Comparison of ENCODE assay signal across 10 mouse cellular contexts in genomic region chr14:30491342-30491741, GRCm38 (mm10). TPM values are rescaled to one million over a fixed set of nuclear protein-coding genes. Genes with fewer than 3 reads are reported as not detected.
DNase-seq lines count a peak whose midpoint lies in the region; ATAC-seq and TF ChIP-seq lines count a peak whose summit lies in the region.
"Had no signal": no experiment of that assay in that cellular context is flagged by ENCODE, and none has a peak within 500 bp of the region (broad histone marks: within the 10 kb centered on the region; RNA-seq: fewer than 3 reads in every experiment).

TSS of gene Cacna1d (minus strand) at chr14:30491455.

- WGBS in heart, embryonic 14.5 days: 27% methylated on average over 9 of the region's 9 CpGs
- 88% methylated on average over 9 of the region's 9 CpGs for WGBS in midbrain, embryonic 14.5 days
- 90% methylated on average over 9 of the region's 9 CpGs for WGBS in midbrain, postnatal 0 days
- WGBS in heart, postnatal 0 days: 33% methylated on average over 9 of the region's 9 CpGs
- WGBS in neural tube, embryonic 15.5 days: 92% methylated on average over 9 of the region's 9 CpGs
- 94% methylated on average over 9 of the region's 9 CpGs for WGBS in thymus, adult 2 months

- no peak for DNase-seq in heart, adult 18-20 months
- no peak for DNase-seq in midbrain, embryonic 14.5 days
- DNase-seq in midbrain, postnatal 0 days (ENCODE audit: low spot score): no peak
- peak; percentile 30 for DNase-seq in heart, postnatal 0 days (ENCODE audit: low spot score)
- no peak for DNase-seq in gastrocnemius, postnatal 10 days
- no peak for DNase-seq in thymus, adult 2 months
- DNase-seq: cerebellum, adult 8-10 months; thymus, adult 18-20 months had no signal

- TF ChIP-seq EP300 in heart, postnatal 0 days (IDR thresholded peaks at IDR 0.05; ENCODE audit: low read depth): no peak

- H3K4me2 ChIP-seq in heart, embryonic 14.5 days (ENCODE audit: low read length): peak within 1 kb of the TSS; percentile 55
- H3K4me2 ChIP-seq in midbrain, embryonic 14.5 days (ENCODE audit: low read length): no peak within 1 kb of the TSS
- H3K4me2 ChIP-seq in midbrain, postnatal 0 days (ENCODE audit: low read depth, low read length, poor library complexity, severe bottlenecking): no peak within 1 kb of the TSS
- peak within 1 kb of the TSS; percentile 21 for H3K4me2 ChIP-seq in heart, postnatal 0 days (ENCODE audit: low read depth, low read length)
- H3K4me2 ChIP-seq in neural tube, embryonic 15.5 days: no peak within 1 kb of the TSS

- H3K27me3 ChIP-seq in heart, embryonic 14.5 days (ENCODE audit: control insufficient read depth, insufficient read depth, low read length): no peaks in the 10 kb centered on the region
- H3K27me3 ChIP-seq in midbrain, embryonic 14.5 days (ENCODE audit: control insufficient read depth, insufficient read depth, low read length): no peaks in the 10 kb centered on the region
- H3K27me3 ChIP-seq in midbrain, postnatal 0 days (ENCODE audit: insufficient read depth, low read length): no peaks in the 10 kb centered on the region
- no peaks in the 10 kb centered on the region for H3K27me3 ChIP-seq in heart, postnatal 0 days (ENCODE audit: control insufficient read depth, insufficient read depth, low read length)
- H3K27me3 ChIP-seq in neural tube, embryonic 15.5 days (replicated peaks): no peaks in the 10 kb centered on the region
- H3K27me3 ChIP-seq in thymus, adult 2 months (ENCODE audit: control insufficient read depth, insufficient read depth, low read length): no peaks in the 10 kb centered on the region

- TF ChIP-seq CTCF in midbrain, postnatal 0 days (IDR thresholded peaks at IDR 0.05): no peak
- no peak for TF ChIP-seq CTCF in heart, postnatal 0 days (IDR thresholded peaks at IDR 0.05; ENCODE audit: low read depth)
- no peak for TF ChIP-seq CTCF in thymus, adult 2 months (IDR thresholded peaks at IDR 0.05; ENCODE audit: borderline replicate concordance, control insufficient read depth, extremely low read depth, insufficient read depth, low read length, poor library complexity)

- no peak for TF ChIP-seq POLR2A in thymus, adult 2 months (IDR thresholded peaks at IDR 0.05; ENCODE audit: control insufficient read depth, extremely low read depth, insufficient read depth, low read length, poor library complexity)

- H3K36me3 ChIP-seq in heart, embryonic 14.5 days (ENCODE audit: control insufficient read depth, insufficient read depth, low read length): peaks cover 48% of the 10 kb centered on the region
- H3K36me3 ChIP-seq in midbrain, embryonic 14.5 days (ENCODE audit: control insufficient read depth, insufficient read depth, low read length): peaks cover 67% of the 10 kb centered on the region
- H3K36me3 ChIP-seq in midbrain, postnatal 0 days (ENCODE audit: insufficient read depth, low read length): peaks cover 30% of the 10 kb centered on the region
- peaks cover 32% of the 10 kb centered on the region for H3K36me3 ChIP-seq in heart, postnatal 0 days (replicated peaks; ENCODE audit: control insufficient read depth, insufficient read depth, low read length)
- peaks cover 42% of the 10 kb centered on the region for H3K36me3 ChIP-seq in neural tube, embryonic 15.5 days
- peaks cover 27% of the 10 kb centered on the region for H3K36me3 ChIP-seq in thymus, adult 2 months (ENCODE audit: control insufficient read depth, insufficient read depth, low read length)

- ATAC-seq in heart, embryonic 14.5 days (ENCODE audit: insufficient number of reproducible peaks, insufficient read depth, low FRiP score, low read depth): peak; percentile 68
- no peak for ATAC-seq in midbrain, embryonic 14.5 days (ENCODE audit: low FRiP score, low TSS enrichment)
- ATAC-seq in midbrain, postnatal 0 days (ENCODE audit: low FRiP score): no peak
- ATAC-seq in heart, postnatal 0 days (ENCODE audit: insufficient read depth, low read depth): 0 out of 2 replicates have a peak, but pooled peaks have one; percentile 14
- ATAC-seq in neural tube, embryonic 15.5 days (ENCODE audit: low FRiP score): no peak

- H3K27ac ChIP-seq in heart, embryonic 14.5 days (replicated peaks in 1 of 2; ENCODE audit: control insufficient read depth in 1 of 2, insufficient read depth in 1 of 2, low read depth in 2 of 2, low read length in 2 of 2): peak within 1 kb of the TSS; percentile 73 to 79
- H3K27ac ChIP-seq in midbrain, embryonic 14.5 days (replicated peaks; ENCODE audit: low read depth, low read length): no peak within 1 kb of the TSS
- no peak within 1 kb of the TSS for H3K27ac ChIP-seq in midbrain, postnatal 0 days (ENCODE audit: low read depth, low read length)
- H3K27ac ChIP-seq in heart, postnatal 0 days (ENCODE audit: low read depth): peak within 1 kb of the TSS; percentile 59
- H3K27ac ChIP-seq in neural tube, embryonic 15.5 days (replicated peaks): no peak within 1 kb of the TSS
- no peak within 1 kb of the TSS for H3K27ac ChIP-seq in thymus, adult 2 months (ENCODE audit: control insufficient read depth, insufficient read depth, low read length)

- H3K4me1 ChIP-seq in heart, embryonic 14.5 days (ENCODE audit: control insufficient read depth in 2 of 2, insufficient read depth in 2 of 2, low read length in 2 of 2): peaks cover 10 to 38% of the 10 kb centered on the region in 2 experiments
- H3K4me1 ChIP-seq in midbrain, embryonic 14.5 days (ENCODE audit: control insufficient read depth, insufficient read depth, low read length): no peaks in the 10 kb centered on the region
- H3K4me1 ChIP-seq in midbrain, postnatal 0 days (ENCODE audit: insufficient read depth, low read length): no peaks in the 10 kb centered on the region
- H3K4me1 ChIP-seq in heart, postnatal 0 days (ENCODE audit: control insufficient read depth, insufficient read depth): peaks cover 39% of the 10 kb centered on the region
- no peaks in the 10 kb centered on the region for H3K4me1 ChIP-seq in neural tube, embryonic 15.5 days
- no peaks in the 10 kb centered on the region for H3K4me1 ChIP-seq in thymus, adult 2 months (replicated peaks; ENCODE audit: control insufficient read depth, insufficient read depth, low read length)

- H3K9me3 ChIP-seq in heart, embryonic 14.5 days (ENCODE audit: control insufficient read depth, low read length): no peaks in the 10 kb centered on the region
- H3K9me3 ChIP-seq in midbrain, embryonic 14.5 days (ENCODE audit: control insufficient read depth, low read length): no peaks in the 10 kb centered on the region
- H3K9me3 ChIP-seq in midbrain, postnatal 0 days (ENCODE audit: low read length): no peaks in the 10 kb centered on the region
- H3K9me3 ChIP-seq in heart, postnatal 0 days (replicated peaks; ENCODE audit: control insufficient read depth, low read length): no peaks in the 10 kb centered on the region
- no peaks in the 10 kb centered on the region for H3K9me3 ChIP-seq in neural tube, embryonic 15.5 days (replicated peaks)

- H3K9ac ChIP-seq in heart, embryonic 14.5 days (ENCODE audit: low read length): peak within 1 kb of the TSS; percentile 69
- no peak within 1 kb of the TSS for H3K9ac ChIP-seq in midbrain, embryonic 14.5 days (replicated peaks; ENCODE audit: low read length)
- no peak within 1 kb of the TSS for H3K9ac ChIP-seq in midbrain, postnatal 0 days (replicated peaks; ENCODE audit: low read length, poor library complexity, severe bottlenecking)
- H3K9ac ChIP-seq in heart, postnatal 0 days (replicated peaks; ENCODE audit: low read depth, low read length): 0 out of 2 replicates have a peak within 1 kb of the TSS, but pooled peaks have one; percentile 15
- no peak within 1 kb of the TSS for H3K9ac ChIP-seq in neural tube, embryonic 15.5 days (replicated peaks)

- peak within 1 kb of the TSS; percentile 25 to 26; a peak in 3 of 4 replicates for H3K4me3 ChIP-seq in heart, embryonic 14.5 days (ENCODE audit: control insufficient read depth in 1 of 2, insufficient read depth in 1 of 2, low read depth in 1 of 2, low read length in 2 of 2)
- no peak within 1 kb of the TSS for H3K4me3 ChIP-seq in midbrain, embryonic 14.5 days (replicated peaks; ENCODE audit: low read depth, low read length)
- no peak within 1 kb of the TSS for H3K4me3 ChIP-seq in midbrain, postnatal 0 days (ENCODE audit: low read depth, low read length)
- peak within 1 kb of the TSS; percentile 20 for H3K4me3 ChIP-seq in heart, postnatal 0 days (ENCODE audit: low read depth, low read length)
- no peak within 1 kb of the TSS for H3K4me3 ChIP-seq in neural tube, embryonic 15.5 days (replicated peaks)
- H3K4me3 ChIP-seq in thymus, adult 2 months (ENCODE audit: control insufficient read depth, insufficient read depth, low read length): no peak within 1 kb of the TSS

RNA-seq across cellular contexts. Expression of gene Cacna1d, which starts in this region (rescaled TPM):
- 9.5 and 13.1 TPM in 2 replicates for polyA plus RNA-seq in heart, embryonic 14.5 days (2014; fragmentation: Nextera tagmentation; extraction: Ambion mirVana)
- 1 to 10 TPM; 1.7 to 2.0 TPM for total RNA-seq in heart, adult 18-20 months (2021)
- polyA plus RNA-seq in midbrain, embryonic 14.5 days (2014; fragmentation: Nextera tagmentation; extraction: Ambion mirVana): 10.1 and 13.5 TPM in 2 replicates
- 36.5 and 44.3 TPM in 2 replicates for total RNA-seq in midbrain, postnatal 0 days (2014; rRNA removed)
- polyA plus RNA-seq in midbrain, postnatal 0 days (2015; fragmentation: Nextera tagmentation; extraction: Ambion mirVana): 7.6 and 8.9 TPM in 2 replicates
- total RNA-seq in heart, postnatal 0 days (2014; rRNA removed; ENCODE audit: low replicate concordance): 4.8 and 8.9 TPM in 2 replicates
- polyA plus RNA-seq in heart, postnatal 0 days (2015; fragmentation: Nextera tagmentation; extraction: Ambion mirVana): 5.5 and 6.0 TPM in 2 replicates
- polyA plus RNA-seq in neural tube, embryonic 15.5 days (2015; fragmentation: Nextera tagmentation; extraction: Ambion mirVana): 9.4 and 11.5 TPM in 2 replicates
- 1 to 10 TPM; 1.2 to 1.4 TPM for total RNA-seq in gastrocnemius, postnatal 10 days (2021)
- polyA plus RNA-seq in thymus, adult 2 months (2012; rRNA removed): 1.6 and 2.2 TPM in 2 replicates

Comparison
In these comparisons a context has a peak if more than half of its experiments do, and no peak if none do; other contexts are left out.
1. ATAC-seq: peak in heart, embryonic 14.5 days (single experiment) and heart, postnatal 0 days (single experiment); none in midbrain, embryonic 14.5 days (single experiment), midbrain, postnatal 0 days (single experiment) and neural tube, embryonic 15.5 days (single experiment).
2. H3K27ac ChIP-seq: peak in heart, embryonic 14.5 days (2 of 2) and heart, postnatal 0 days (single experiment); none in midbrain, embryonic 14.5 days (single experiment), midbrain, postnatal 0 days (single experiment), neural tube, embryonic 15.5 days (single experiment) and thymus, adult 2 months (single experiment).
3. H3K4me2 ChIP-seq: peak in heart, embryonic 14.5 days (single experiment) and heart, postnatal 0 days (single experiment); none in midbrain, embryonic 14.5 days (single experiment), midbrain, postnatal 0 days (single experiment) and neural tube, embryonic 15.5 days (single experiment).
4. H3K4me3 ChIP-seq: peak in heart, embryonic 14.5 days (2 of 2) and heart, postnatal 0 days (single experiment); none in midbrain, embryonic 14.5 days (single experiment), midbrain, postnatal 0 days (single experiment), neural tube, embryonic 15.5 days (single experiment) and thymus, adult 2 months (single experiment).
5. H3K9ac ChIP-seq: peak in heart, embryonic 14.5 days (single experiment) and heart, postnatal 0 days (single experiment); none in midbrain, embryonic 14.5 days (single experiment), midbrain, postnatal 0 days (single experiment) and neural tube, embryonic 15.5 days (single experiment).